Mouse (Mus musculus) midbrain, embryonic 11.5 days (tissue): ENCODE results near the gene Cracr2a. TPM values are rescaled to one million over a fixed set of nuclear protein-coding genes. Genes with fewer than 3 reads are reported as not detected.

ENCODE experiments used
- ATAC-seq: fragments of 200-750 bp; cut with Nextera tagmentation; 2 replicates; pipeline ENCODE4 v1.8.0; 2017; ENCODE audit warnings: moderate TSS enrichment, moderate library complexity; ENCODE audit not compliant: low FRiP score
- DNase-seq: peaks from one replicate; pipeline ENCODE4 v3.0.0; 2015; ENCODE audit warnings: low spot score; ENCODE audit errors: missing footprints
- H3K27ac ChIP-seq: fragments of 300-500 bp; sonication (generic); 2 replicates; pipeline ENCODE4 v1.5.1; 2014; ENCODE audit warnings: low read depth, low read length
- H3K27me3 ChIP-seq: fragments of 300-500 bp; sonication (generic); 2 replicates; pipeline ENCODE4 v1.6.1; 2014; ENCODE audit warnings: mild to moderate bottlenecking, low read length, moderate library complexity, mixed read lengths; ENCODE audit not compliant: control insufficient read depth, insufficient read depth
- H3K36me3 ChIP-seq: fragments of 300-500 bp; sonication (generic); 2 replicates; pipeline ENCODE4 v1.6.1; 2014; ENCODE audit warnings: mild to moderate bottlenecking, low read length, moderate library complexity, mixed read lengths; ENCODE audit not compliant: control insufficient read depth, insufficient read depth
- H3K4me1 ChIP-seq: fragments of 300-500 bp; sonication (generic); 2 replicates; pipeline ENCODE4 v1.6.1; 2014; ENCODE audit warnings: low read length; ENCODE audit not compliant: control insufficient read depth, insufficient read depth
- H3K4me2 ChIP-seq: fragments of 300-500 bp; sonication (generic); 2 replicates; pipeline ENCODE4 v1.6.1; 2014; ENCODE audit warnings: mild to moderate bottlenecking, moderate library complexity
- H3K4me3 ChIP-seq: fragments of 300-500 bp; sonication (generic); 2 replicates; pipeline ENCODE4 v1.5.1; 2014; ENCODE audit warnings: low read depth, low read length
- H3K9ac ChIP-seq: fragments of 300-500 bp; sonication (generic); 2 replicates; pipeline ENCODE4 v1.6.1; 2014; ENCODE audit warnings: low read length
- H3K9me3 ChIP-seq: fragments of 300-500 bp; sonication (generic); 2 replicates; pipeline ENCODE4 v1.6.1; 2016; ENCODE audit warnings: low read length; ENCODE audit not compliant: control insufficient read depth
- WGBS: fragments of 180-500 bp; shearing (Covaris S2); extraction: QIAGEN DNeasy Blood & Tissue Kit; methylation state at CpG from one replicate; pipeline ENCODE4 v1.1.7; 2014; 5-methylcytosine and 5-hydroxymethylcytosine counted together
- polyA plus RNA-seq: library from polyadenylated mRNA; unstranded; fragments of >200 nt; fragmentation: Nextera tagmentation; extraction: Ambion mirVana; gene quantifications from 2 replicates; pipeline ENCODE4 v1.2.1, GENCODE M21; 2014

Cracr2a gene
- polyA plus RNA-seq, 1 experiment from 2014 or later = 0.34 TPM

- DNase-seq = no peak
- no peaks in the 10 kb centered on the region for H3K4me1 ChIP-seq
- no peak overlapping the region for H3K9ac ChIP-seq
- H3K27me3 ChIP-seq = no peaks in the 10 kb centered on the region
- no peak overlapping the region for H3K27ac ChIP-seq
- H3K9me3 ChIP-seq = no peaks in the 10 kb centered on the region
- no peak for ATAC-seq
- H3K4me2 ChIP-seq = no peak overlapping the region
- H3K36me3 ChIP-seq = no peaks in the 10 kb centered on the region
- WGBS = 92% methylated on average over 5 of the region's 5 CpGs
- H3K4me3 ChIP-seq = no peak overlapping the region
These were observed 28.8 kb upstream of the Cracr2a start for GRCm38 (mm10) chr6:127532304-127532703.

- WGBS = 86% methylated on average over 5 of the region's 5 CpGs
- H3K36me3 ChIP-seq = no peaks in the 10 kb centered on the region
These were observed 27.4 kb upstream of the Cracr2a start for GRCm38 (mm10) chr6:127533766-127534165.

GRCm38 (mm10) chr6:127537035-127537434, 24.1 kb upstream of the Cracr2a start:
- Histone ChIP-seq H3K4me2 (no peak overlapping the region), H3K36me3 (no peaks in the 10 kb centered on the region), H3K4me3 (no peak overlapping the region), H3K4me1 (no peaks in the 10 kb centered on the region), H3K27ac (no peak overlapping the region), H3K9me3 (no peaks in the 10 kb centered on the region), H3K9ac (no peak overlapping the region), H3K27me3 (no peaks in the 10 kb centered on the region)
- WGBS = 82% methylated on average over 7 of the region's 7 CpGs
- no peak for DNase-seq
- no peak for ATAC-seq

More at GRCm38 (mm10) chr6:127533766-127534165, 27.4 kb upstream of the Cracr2a start:
- no peak for ATAC-seq
- H3K27ac ChIP-seq = no peak overlapping the region
- no peaks in the 10 kb centered on the region for H3K27me3 ChIP-seq
- no peak for DNase-seq
- no peak overlapping the region for H3K4me3 ChIP-seq
- no peak overlapping the region for H3K9ac ChIP-seq
- no peaks in the 10 kb centered on the region for H3K9me3 ChIP-seq
- H3K4me1 ChIP-seq = no peaks in the 10 kb centered on the region
- H3K4me2 ChIP-seq = no peak overlapping the region

- Histone ChIP-seq H3K4me2 (no peak overlapping the region), H3K4me3 (no peak overlapping the region), H3K27ac (no peak overlapping the region), H3K9me3 (no peaks in the 10 kb centered on the region), H3K4me1 (no peaks in the 10 kb centered on the region), H3K27me3 (no peaks in the 10 kb centered on the region), H3K9ac (no peak overlapping the region), H3K36me3 (no peaks in the 10 kb centered on the region)
- ATAC-seq (no peak), DNase-seq (no peak)
- WGBS = 85% methylated on average over 2 of the region's 2 CpGs
These were observed 23.0 kb upstream of the Cracr2a start for GRCm38 (mm10) chr6:127538118-127538517.

DNA sequence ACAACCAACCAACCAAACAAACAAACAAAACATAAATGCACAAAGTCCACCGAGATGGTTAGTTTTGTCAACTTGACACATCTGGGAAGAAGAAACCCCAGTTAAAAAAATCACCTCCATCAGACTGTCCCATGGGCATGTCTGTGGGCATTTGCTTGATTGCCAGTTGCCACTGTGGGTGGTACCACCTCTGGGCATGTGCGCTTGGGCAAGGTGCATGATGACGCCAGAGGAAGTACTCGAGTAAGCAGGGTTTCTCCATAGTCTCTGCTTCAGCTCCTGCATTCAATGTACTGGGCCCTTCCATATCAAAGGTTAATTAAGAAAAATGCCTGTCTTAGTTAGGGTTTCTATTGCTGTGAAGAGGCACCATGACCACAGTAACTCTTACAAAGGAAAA, 21.9 kb upstream of the Cracr2a start:
- DNase-seq = no peak

DNA sequence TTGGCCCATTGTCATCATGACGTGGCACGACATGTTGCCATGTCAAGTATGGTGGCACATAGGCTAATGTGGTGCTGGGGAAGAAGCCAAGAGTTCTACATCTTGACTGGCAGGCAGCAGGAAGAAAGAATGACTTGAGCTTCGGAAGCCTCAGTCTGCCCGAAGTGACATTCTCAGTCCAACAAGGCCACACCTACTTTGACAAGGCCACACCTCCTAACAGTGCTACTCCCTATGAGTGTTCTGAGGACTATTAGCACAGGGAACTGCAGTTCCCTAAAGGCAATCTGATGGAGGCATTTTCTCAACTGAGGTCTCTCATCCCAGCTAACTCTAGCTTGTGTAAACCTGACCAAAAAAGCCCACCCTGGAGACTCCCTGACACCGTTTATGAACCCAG, 21.5 kb upstream of the Cracr2a start:
- no peak overlapping the region for H3K9ac ChIP-seq
- H3K27me3 ChIP-seq = no peaks in the 10 kb centered on the region
- no peak overlapping the region for H3K27ac ChIP-seq
- no peak overlapping the region for H3K4me2 ChIP-seq
- DNase-seq = no peak
- WGBS = 73% methylated on average over 5 of the region's 5 CpGs
- H3K9me3 ChIP-seq = no peaks in the 10 kb centered on the region
- no peaks in the 10 kb centered on the region for H3K4me1 ChIP-seq
- no peak overlapping the region for H3K4me3 ChIP-seq
- no peaks in the 10 kb centered on the region for H3K36me3 ChIP-seq
- ATAC-seq = no peak

More for the DNA sequence above, 21.9 kb upstream of the Cracr2a start:
- Histone ChIP-seq H3K4me2 (no peak overlapping the region), H3K27me3 (no peaks in the 10 kb centered on the region), H3K4me3 (no peak overlapping the region), H3K9ac (no peak overlapping the region), H3K4me1 (no peaks in the 10 kb centered on the region), H3K9me3 (no peaks in the 10 kb centered on the region), H3K27ac (no peak overlapping the region), H3K36me3 (no peaks in the 10 kb centered on the region)
- ATAC-seq = no peak
- 87% methylated on average over 4 of the region's 4 CpGs for WGBS

DNA sequence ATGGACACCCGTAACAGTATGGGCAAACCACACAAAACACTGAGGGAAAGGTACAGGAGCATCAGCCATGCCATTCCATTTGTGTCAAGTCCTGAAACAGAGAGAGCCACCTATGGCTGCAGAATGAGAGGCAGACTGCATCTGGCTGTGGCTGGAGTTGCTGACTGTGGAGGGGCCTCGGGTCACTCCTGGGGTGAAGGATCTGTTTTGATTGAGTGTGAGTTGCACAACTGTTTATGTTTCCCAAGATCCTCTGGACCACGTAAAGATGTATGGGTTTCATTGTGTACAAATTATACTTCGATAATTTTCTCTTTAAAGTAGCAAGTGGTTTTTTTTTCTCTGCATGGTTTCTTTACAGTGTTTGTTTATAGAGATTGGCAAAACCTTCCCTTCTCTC, 20.6 kb upstream of the Cracr2a start:
- Histone ChIP-seq H3K36me3 (no peaks in the 10 kb centered on the region), H3K9me3 (no peaks in the 10 kb centered on the region), H3K4me1 (no peaks in the 10 kb centered on the region), H3K27ac (no peak overlapping the region), H3K27me3 (no peaks in the 10 kb centered on the region), H3K4me2 (no peak overlapping the region), H3K4me3 (no peak overlapping the region), H3K9ac (no peak overlapping the region)
- 78% methylated on average over 4 of the region's 4 CpGs for WGBS
- ATAC-seq (no peak), DNase-seq (no peak)

GRCm38 (mm10) chr6:127541617-127542374, 19.3 kb upstream of the Cracr2a start:
- 39% methylated on average over 18 of the region's 18 CpGs for whole genome bisulfite sequencing
- H3K4me2 ChIP-seq = no peak overlapping the region
- no peak overlapping the region for H3K9ac ChIP-seq
- H3K27me3 ChIP-seq = no peaks in the 10 kb centered on the region
- H3K4me3 ChIP-seq = no peak overlapping the region
- no peaks in the 10 kb centered on the region for H3K4me1 ChIP-seq
- ATAC-seq (peak; percentile 65; the same call in 1 of the 2 replicates), DNase-seq (peak; percentile 92)
- H3K27ac ChIP-seq = no peak overlapping the region
- H3K9me3 ChIP-seq = no peaks in the 10 kb centered on the region
- no peaks in the 10 kb centered on the region for H3K36me3 ChIP-seq

GRCm38 (mm10) chr6:127546676-127547075, 14.5 kb upstream of the Cracr2a start:
- no peak overlapping the region for H3K9ac ChIP-seq
- no peak for DNase-seq
- no peaks in the 10 kb centered on the region for H3K27me3 ChIP-seq
- peaks cover 2% of the 10 kb centered on the region; the same call in 1 of the 2 replicates for H3K4me1 ChIP-seq
- H3K36me3 ChIP-seq = no peaks in the 10 kb centered on the region
- H3K4me3 ChIP-seq = no peak overlapping the region
- H3K4me2 ChIP-seq = no peak overlapping the region
- no peak overlapping the region for H3K27ac ChIP-seq
- WGBS = 88% methylated on average over 4 of the region's 4 CpGs
- no peak for ATAC-seq
- no peaks in the 10 kb centered on the region for H3K9me3 ChIP-seq
